Comparison of ENCODE assay signal across 8 mouse cellular contexts in the genomic region with DNA sequence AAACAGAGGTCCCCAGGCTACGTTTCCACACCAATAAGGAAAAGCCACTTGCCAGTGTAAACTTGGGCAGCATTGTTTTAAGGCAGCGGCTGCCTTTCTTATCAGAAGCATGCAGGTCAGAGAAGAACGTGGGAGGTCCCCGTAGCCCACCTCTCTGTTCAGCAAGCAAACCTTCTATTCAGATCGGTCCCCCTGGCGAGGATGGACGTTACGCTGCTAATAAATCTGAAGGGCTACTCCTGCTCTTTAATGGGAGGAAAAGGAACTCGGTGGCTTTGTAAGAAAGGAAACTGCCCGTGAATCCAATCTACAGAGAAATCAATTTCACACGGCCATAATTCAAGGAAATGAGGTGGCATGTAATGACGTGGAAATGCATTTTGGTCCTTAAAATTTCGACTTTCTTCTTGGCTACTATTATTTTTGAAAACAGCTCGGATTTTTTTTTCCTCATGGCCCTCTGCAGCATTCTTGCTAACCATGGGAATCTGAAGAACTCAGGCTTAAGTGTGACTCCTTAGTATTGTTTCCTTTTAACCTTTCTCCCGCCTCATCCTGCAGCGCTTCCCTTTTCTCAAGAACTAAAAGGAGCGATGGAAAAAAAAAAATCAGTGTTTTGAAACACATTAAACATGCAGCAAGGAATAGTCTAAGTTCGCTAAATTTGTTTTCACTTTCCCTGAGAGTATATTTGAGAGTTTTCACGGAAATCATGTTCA. TPM values are rescaled to one million over a fixed set of nuclear protein-coding genes. Genes with fewer than 3 reads are reported as not detected.
DNase-seq lines count a peak whose midpoint lies in the region; ATAC-seq and TF ChIP-seq lines count a peak whose summit lies in the region.

No protein-coding gene starts in this region.

- H3K4me1 ChIP-seq in heart, embryonic 11.5 days (ENCODE audit: control insufficient read depth, insufficient read depth, low read length): no peaks in the 10 kb centered on the region
- no peaks in the 10 kb centered on the region for H3K4me1 ChIP-seq in limb, embryonic 11.5 days (ENCODE audit: control insufficient read depth, insufficient read depth, low read length)
- H3K4me1 ChIP-seq in neural tube, embryonic 15.5 days: peaks cover 10% of the 10 kb centered on the region; the same call in 1 of the 2 replicates

- intact Hi-C loops in left cerebral cortex, postnatal 25 days (cut with DNase I): loop anchor here (10.0 kb wide), 1 partner anchor 442 kb away; no protein-coding TSS in a partner anchor

- WGBS in heart, embryonic 11.5 days (ENCODE audit: insufficient replicate concordance): 34% methylated on average over 19 of the region's 19 CpGs
- 29% methylated on average over 19 of the region's 19 CpGs for WGBS in limb, embryonic 11.5 days
- 16% methylated on average over 19 of the region's 19 CpGs for WGBS in neural tube, embryonic 15.5 days

- no peaks in the 10 kb centered on the region for H3K27me3 ChIP-seq in heart, embryonic 11.5 days (ENCODE audit: control insufficient read depth, insufficient read depth, low read length)
- no peaks in the 10 kb centered on the region for H3K27me3 ChIP-seq in limb, embryonic 11.5 days (ENCODE audit: control insufficient read depth, insufficient read depth, low read length)
- no peaks in the 10 kb centered on the region for H3K27me3 ChIP-seq in neural tube, embryonic 15.5 days (replicated peaks)

- H3K4me2 ChIP-seq in heart, embryonic 11.5 days: peak overlapping the region; percentile 59
- H3K4me2 ChIP-seq in limb, embryonic 11.5 days (ENCODE audit: low read depth, severe bottlenecking): peak overlapping the region; percentile 34; the same call in 1 of the 2 replicates
- H3K4me2 ChIP-seq in neural tube, embryonic 15.5 days: peak overlapping the region; percentile 50

- H3K4me3 ChIP-seq in layer of hippocampus, adult 2 months: peak overlapping the region; percentile 25; the same call in 1 of the 2 replicates
- peak overlapping the region; percentile 29 for H3K4me3 ChIP-seq in heart, embryonic 11.5 days (ENCODE audit: low read depth, low read length)
- H3K4me3 ChIP-seq in limb, embryonic 11.5 days (ENCODE audit: low read depth, low read length): no peak overlapping the region
- H3K4me3 ChIP-seq in neural tube, embryonic 15.5 days (replicated peaks): peak overlapping the region; percentile 31

- TF ChIP-seq CTCF in layer of hippocampus, adult 2 months (conservative IDR thresholded peaks at IDR 0.05): no peak

- no peak overlapping the region for H3K27ac ChIP-seq in layer of hippocampus, adult 2 months
- 0 out of 2 replicates have a peak overlapping the region, but pooled peaks have one; percentile 29 for H3K27ac ChIP-seq in heart, embryonic 11.5 days (ENCODE audit: low read depth, low read length)
- H3K27ac ChIP-seq in limb, embryonic 11.5 days (replicated peaks; ENCODE audit: low read depth, low read length): no peak overlapping the region; the same call in 1 of the 2 replicates
- no peak overlapping the region for H3K27ac ChIP-seq in neural tube, embryonic 15.5 days (replicated peaks)

- ATAC-seq in heart, embryonic 11.5 days (replicated peaks; ENCODE audit: insufficient number of reproducible peaks, low FRiP score, low TSS enrichment): no peak
- ATAC-seq in limb, embryonic 11.5 days (ENCODE audit: insufficient number of reproducible peaks, low FRiP score, low TSS enrichment, low read depth): no peak
- ATAC-seq in neural tube, embryonic 15.5 days (ENCODE audit: low FRiP score): no peak

- H3K9me3 ChIP-seq in heart, embryonic 11.5 days (replicated peaks; ENCODE audit: control insufficient read depth, low read length): no peaks in the 10 kb centered on the region
- no peaks in the 10 kb centered on the region for H3K9me3 ChIP-seq in limb, embryonic 11.5 days (ENCODE audit: control insufficient read depth, low read length)
- H3K9me3 ChIP-seq in neural tube, embryonic 15.5 days (replicated peaks): no peaks in the 10 kb centered on the region

- peak overlapping the region; percentile 52 for H3K9ac ChIP-seq in heart, embryonic 11.5 days (ENCODE audit: low read depth, low read length)
- no peak overlapping the region for H3K9ac ChIP-seq in limb, embryonic 11.5 days (ENCODE audit: low read length)
- no peak overlapping the region for H3K9ac ChIP-seq in neural tube, embryonic 15.5 days (replicated peaks)

- no peaks in the 10 kb centered on the region for H3K36me3 ChIP-seq in heart, embryonic 11.5 days (ENCODE audit: control insufficient read depth, insufficient read depth, low read length)
- H3K36me3 ChIP-seq in limb, embryonic 11.5 days (ENCODE audit: control insufficient read depth, insufficient read depth, low read length): no peaks in the 10 kb centered on the region
- no peaks in the 10 kb centered on the region for H3K36me3 ChIP-seq in neural tube, embryonic 15.5 days

- DNase-seq in layer of hippocampus, adult 2 months (ENCODE audit: low spot score in 2 of 2): no peak
- DNase-seq in layer of hippocampus, adult 18-20 months (ENCODE audit: low spot score in 2 of 2): no peak
- DNase-seq in limb, embryonic 11.5 days (ENCODE audit: low spot score): peak; percentile 52
- DNase-seq in left cerebral cortex, adult 9 months (ENCODE audit: low spot score in 2 of 2): no peak
- DNase-seq in left cerebral cortex, postnatal 25 days (ENCODE audit: low spot score in 2 of 2): no peak
- DNase-seq in testis, postnatal 14 days (ENCODE audit: low spot score): no peak

RNA-seq across cellular contexts. Expression of a gene that starts 42.7 kb away (rescaled TPM):
- 1 to 10 TPM; 1.5 to 1.7 TPM for total RNA-seq in layer of hippocampus, adult 2 months (2021)
- 1 to 10 TPM in 1 of 2 experiments, under 1 TPM in 1; 0.32 to 1.3 TPM for total RNA-seq in layer of hippocampus, adult 18-20 months (2021)
- polyA plus RNA-seq in heart, embryonic 11.5 days (2014; fragmentation: Nextera tagmentation; extraction: Ambion mirVana): 5.5 and 6.8 TPM in 2 replicates
- 7.3 and 7.5 TPM in 2 replicates for polyA plus RNA-seq in limb, embryonic 11.5 days (2014; fragmentation: Nextera tagmentation; extraction: Ambion mirVana)
- polyA plus RNA-seq in neural tube, embryonic 15.5 days (2015; fragmentation: Nextera tagmentation; extraction: Ambion mirVana): 3.9 and 7.3 TPM in 2 replicates
- total RNA-seq in left cerebral cortex, postnatal 25 days (2021): under 1 TPM; 0.78 to 0.94 TPM

RNA-seq across cellular contexts. Expression of a gene that starts 43.1 kb away (rescaled TPM):
- total RNA-seq in layer of hippocampus, adult 2 months (2021): 10 to 100 TPM; 44.9 to 47.1 TPM
- total RNA-seq in layer of hippocampus, adult 18-20 months (2021): 10 to 100 TPM; 49.7 to 53.0 TPM
- polyA plus RNA-seq in heart, embryonic 11.5 days (2014; fragmentation: Nextera tagmentation; extraction: Ambion mirVana): 71.1 and 77.9 TPM in 2 replicates
- polyA plus RNA-seq in limb, embryonic 11.5 days (2014; fragmentation: Nextera tagmentation; extraction: Ambion mirVana): 87.5 and 87.7 TPM in 2 replicates
- 44.6 and 55.1 TPM in 2 replicates for polyA plus RNA-seq in neural tube, embryonic 15.5 days (2015; fragmentation: Nextera tagmentation; extraction: Ambion mirVana)
- total RNA-seq in left cerebral cortex, postnatal 25 days (2021): 10 to 100 TPM; 65.8 to 69.2 TPM
